Mouse (Mus musculus): ENCODE measurements around the gene Cyb5r1. TPM values are rescaled to one million over a fixed set of nuclear protein-coding genes. Genes with fewer than 3 reads are reported as not detected.

The Cyb5r1 gene
- total RNA-seq, 4 experiments from 2014 or later: 28.8 to 43.0 (median 35.5) TPM

GRCm38 (mm10) chr1:134458139-134458727 lies 52.9 kb downstream of the Cyb5r1 start:
- no peak for DNase-seq (ENCODE audit: low spot score in 2 of 2)

DNA sequence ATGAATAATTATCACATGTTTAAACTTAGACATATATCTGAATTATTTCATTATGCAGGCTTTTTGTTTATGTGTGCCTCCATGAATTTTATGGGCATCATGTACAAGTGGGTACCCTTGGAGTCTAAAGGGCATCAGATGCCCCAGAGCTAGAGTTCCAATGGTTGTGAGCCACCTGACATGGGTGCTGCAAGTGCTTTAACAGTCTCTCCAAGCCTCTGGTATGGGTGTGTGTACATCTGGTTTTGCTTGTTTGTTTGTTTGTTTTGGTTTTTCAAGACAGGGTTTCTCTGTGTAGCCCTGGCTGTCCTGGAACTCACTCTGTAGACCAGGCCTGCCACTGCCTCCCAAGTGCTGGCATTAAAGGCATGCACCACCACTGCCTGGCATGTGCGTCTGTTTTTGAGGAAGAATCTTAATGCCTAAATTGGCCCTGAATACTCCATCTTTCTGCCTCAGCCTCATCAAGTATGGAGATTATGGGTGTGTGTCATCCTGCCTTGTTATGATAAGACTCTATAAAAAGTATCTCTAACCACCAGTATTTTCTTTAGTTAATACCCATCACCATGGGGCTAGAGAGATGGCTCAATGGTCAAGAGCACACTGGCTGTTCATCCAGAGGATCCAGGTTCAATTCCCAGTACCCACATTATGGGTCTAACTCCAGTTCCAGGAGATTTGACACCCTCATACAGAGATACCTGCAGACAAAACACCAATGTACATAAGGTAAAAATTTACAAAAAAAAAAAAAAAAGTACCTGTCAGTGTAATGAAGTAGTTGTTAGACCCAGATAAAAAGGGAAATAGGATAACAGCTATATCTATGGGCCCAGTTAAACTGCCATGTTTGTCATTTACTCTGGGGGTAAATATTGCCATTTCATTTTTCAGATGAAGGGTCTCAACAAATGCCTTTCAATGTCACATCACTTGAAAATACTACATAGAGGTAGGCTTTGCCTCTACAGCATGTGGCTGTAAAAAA lies 55.2 kb downstream of the Cyb5r1 start:
- no peak for DNase-seq (ENCODE audit: low spot score in 2 of 2)

Other genes with a start within 250 kb of the Cyb5r1 start
- 10 to 100 TPM; 14.8 to 44.4 (median 27.1) TPM for gene Chil1, start 223.4 kb upstream of the Cyb5r1 start, total RNA-seq (2022)
- under 1 TPM in 1 of 4 experiments, not detected in 3; 0.28 TPM for gene Mybph, start 212.1 kb upstream of the Cyb5r1 start, total RNA-seq (2022)
- gene Adora1, start 170.1 kb upstream of the Cyb5r1 start, total RNA-seq (2022): 100 to 1,000 TPM; 190 to 216 (median 202) TPM
- not detected for gene Myog, start 115.6 kb upstream of the Cyb5r1 start, total RNA-seq (2022)
- 10 to 100 TPM; 72.2 to 86.2 (median 77.3) TPM for gene Ppfia4, start 72.6 kb upstream of the Cyb5r1 start, total RNA-seq (2022)
- 10 to 100 TPM; 59.9 to 70.0 (median 61.8) TPM for gene Tmem183a, start 43.6 kb upstream of the Cyb5r1 start, total RNA-seq (2022)
- gene 4933406M09Rik, start 19.6 kb upstream of the Cyb5r1 start, total RNA-seq (2022): not detected
- 10 to 100 TPM; 54.3 to 62.3 (median 58.9) TPM for gene Adipor1, start 9.8 kb downstream of the Cyb5r1 start, total RNA-seq (2022)
- gene Klhl12, start 50.0 kb downstream of the Cyb5r1 start, total RNA-seq (2022): 10 to 100 TPM; 37.8 to 46.1 (median 41.6) TPM
- gene Rabif, start 89.1 kb downstream of the Cyb5r1 start, total RNA-seq (2022): 10 to 100 TPM; 20.0 to 26.7 (median 21.8) TPM
- not detected for gene Mgat4e, start 144.1 kb downstream of the Cyb5r1 start, total RNA-seq (2022)
- gene Kdm5b, start 154.6 kb downstream of the Cyb5r1 start, total RNA-seq (2022): 10 to 100 TPM; 66.4 to 81.0 (median 72.1) TPM
- gene Syt2, start 241.1 kb downstream of the Cyb5r1 start, total RNA-seq (2022): 10 to 100 TPM; 31.6 to 35.4 (median 34.6) TPM